Mouse (Mus musculus) heart, embryonic 11.5 days (tissue): ENCODE measurements at regions not wholly inside any gene's neighbourhood (a gene's known extent, or its start where the extent isn't known, plus 50 kb on each side); places are given as distances from the start of the nearest gene placed in this dataset.
"Not testable (repeated sequence)": the region's sequence is repeated elsewhere in the genome, so short reads cannot be mapped to it uniquely, and the experiment has no call there.

Experiments
- ATAC-seq: fragments of 200-750 bp; cut with Nextera tagmentation; replicated peaks from 2 replicates; pipeline ENCODE4 v1.8.0; 2017; ENCODE audit warnings: moderate library complexity; ENCODE audit not compliant: insufficient number of reproducible peaks, low FRiP score, low TSS enrichment
- H3K27ac ChIP-seq: fragments of 300-500 bp; sonication (generic); 2 replicates; pipeline ENCODE4 v1.5.1; 2014; ENCODE audit warnings: mild to moderate bottlenecking, low read depth, low read length
- H3K27me3 ChIP-seq: fragments of 300-500 bp; sonication (generic); 2 replicates; pipeline ENCODE4 v1.6.1; 2014; ENCODE audit warnings: mild to moderate bottlenecking, low read length, mixed read lengths; ENCODE audit not compliant: control insufficient read depth, insufficient read depth
- H3K36me3 ChIP-seq: fragments of 300-500 bp; sonication (generic); 2 replicates; pipeline ENCODE4 v1.6.1; 2014; ENCODE audit warnings: mild to moderate bottlenecking, low read length, moderate library complexity, mixed read lengths; ENCODE audit not compliant: control insufficient read depth, insufficient read depth
- H3K4me1 ChIP-seq: fragments of 300-500 bp; sonication (generic); 2 replicates; pipeline ENCODE4 v1.6.1; 2014; ENCODE audit warnings: low read length; ENCODE audit not compliant: control insufficient read depth, insufficient read depth
- H3K4me2 ChIP-seq: fragments of 300-500 bp; sonication (generic); 2 replicates; pipeline ENCODE4 v1.6.1; 2014; ENCODE audit warnings: mild to moderate bottlenecking, moderate library complexity
- H3K4me3 ChIP-seq: fragments of 300-500 bp; sonication (generic); 2 replicates; pipeline ENCODE4 v1.5.1; 2014; ENCODE audit warnings: low read depth, low read length
- H3K9ac ChIP-seq: fragments of 300-500 bp; sonication (generic); 2 replicates; pipeline ENCODE4 v1.6.1; 2014; ENCODE audit warnings: mild to moderate bottlenecking, low read depth, low read length, moderate library complexity
- H3K9me3 ChIP-seq: fragments of 300-500 bp; sonication (generic); replicated peaks from 2 replicates; pipeline ENCODE4 v1.6.1; 2016; ENCODE audit warnings: low read length; ENCODE audit not compliant: control insufficient read depth
- WGBS: fragments of 180-500 bp; shearing (Covaris S2); extraction: QIAGEN DNeasy Blood & Tissue Kit; methylation state at CpG from one replicate; pipeline ENCODE4 v1.1.7; 2014; ENCODE audit not compliant: insufficient replicate concordance; 5-methylcytosine and 5-hydroxymethylcytosine counted together

DNA sequence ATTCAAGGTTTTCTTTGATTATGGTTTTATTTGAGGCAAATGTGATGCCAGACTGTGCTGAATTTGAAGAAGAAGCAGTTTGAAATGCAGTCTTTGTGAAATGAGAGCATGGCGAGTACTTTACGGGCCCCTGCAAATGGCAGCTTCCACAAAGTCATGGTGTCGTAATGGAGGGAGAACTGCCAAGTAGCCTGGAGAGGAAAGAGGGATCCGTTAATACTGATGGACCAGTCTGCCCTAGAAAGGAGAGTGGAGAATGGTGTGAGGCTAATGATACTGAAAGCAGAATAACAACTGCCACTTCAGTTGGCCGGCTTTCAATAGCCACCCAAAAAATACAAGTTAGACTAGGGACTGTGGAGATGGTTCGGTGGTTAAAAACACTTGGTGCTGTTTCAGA lies 492.8 kb downstream of the Gm4340 start:
- H3K27ac ChIP-seq = no peak overlapping the region
- WGBS = 85% methylated on average over 6 of the region's 6 CpGs
- H3K36me3 ChIP-seq = no peaks in the 10 kb centered on the region
- no peak overlapping the region for H3K4me3 ChIP-seq
- H3K4me2 ChIP-seq = no peak overlapping the region
- no peaks in the 10 kb centered on the region for H3K4me1 ChIP-seq
- H3K9me3 ChIP-seq = no peaks in the 10 kb centered on the region
- H3K27me3 ChIP-seq = no peaks in the 10 kb centered on the region
- H3K9ac ChIP-seq = no peak overlapping the region
- ATAC-seq = no peak

DNA sequence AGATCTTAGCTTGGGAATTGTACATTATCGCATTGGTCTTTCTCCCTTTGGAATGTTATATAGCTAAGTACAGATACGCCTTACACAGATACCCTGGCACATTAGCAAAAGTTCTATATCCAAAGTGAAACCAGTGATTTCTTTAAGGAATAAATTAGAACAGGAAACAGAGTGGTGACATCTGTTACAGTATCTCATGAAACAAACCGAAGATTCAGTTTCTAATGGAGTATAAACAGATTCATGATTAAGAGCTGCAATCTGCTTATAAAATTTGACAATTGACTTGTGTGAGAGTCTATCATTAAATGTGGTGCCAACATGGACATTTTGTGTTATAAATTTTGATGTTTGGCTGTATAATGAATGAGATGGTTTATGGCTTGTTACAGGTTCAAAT lies 501.1 kb downstream of the Gm4340 start:
- no peak for ATAC-seq
- no peaks in the 10 kb centered on the region for H3K9me3 ChIP-seq
- WGBS = 80% methylated on average over 3 of the region's 3 CpGs
- H3K4me2 ChIP-seq = no peak overlapping the region
- H3K27me3 ChIP-seq = no peaks in the 10 kb centered on the region
- no peak overlapping the region for H3K27ac ChIP-seq
- no peaks in the 10 kb centered on the region for H3K36me3 ChIP-seq
- no peaks in the 10 kb centered on the region for H3K4me1 ChIP-seq
- H3K4me3 ChIP-seq = no peak overlapping the region
- no peak overlapping the region for H3K9ac ChIP-seq

DNA sequence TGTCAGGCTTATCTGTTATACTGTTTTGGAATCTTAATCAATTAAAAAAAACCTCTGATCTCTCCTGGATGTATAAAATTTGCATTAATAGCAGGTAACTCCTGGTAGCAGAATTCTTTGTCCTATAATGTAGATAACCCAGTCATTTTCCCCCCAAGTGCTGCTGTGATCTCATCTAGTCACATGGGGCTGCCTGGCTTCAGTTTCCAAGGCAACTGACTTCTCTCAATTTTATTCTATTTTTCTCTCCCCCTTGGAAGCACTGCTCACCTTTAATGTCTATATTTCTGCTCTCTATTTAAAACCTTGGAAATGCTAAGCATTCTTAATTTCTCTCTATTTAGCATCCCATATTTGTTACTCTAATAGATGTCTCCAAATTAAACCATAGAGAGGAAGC lies 515.1 kb downstream of the Gm4340 start:
- no peaks in the 10 kb centered on the region for H3K9me3 ChIP-seq
- no peak overlapping the region for H3K27ac ChIP-seq
- ATAC-seq = no peak
- H3K4me1 ChIP-seq = no peaks in the 10 kb centered on the region
- no peak overlapping the region for H3K4me3 ChIP-seq
- no peaks in the 10 kb centered on the region for H3K36me3 ChIP-seq
- H3K4me2 ChIP-seq = no peak overlapping the region
- no peak overlapping the region for H3K9ac ChIP-seq
- H3K27me3 ChIP-seq = no peaks in the 10 kb centered on the region

DNA sequence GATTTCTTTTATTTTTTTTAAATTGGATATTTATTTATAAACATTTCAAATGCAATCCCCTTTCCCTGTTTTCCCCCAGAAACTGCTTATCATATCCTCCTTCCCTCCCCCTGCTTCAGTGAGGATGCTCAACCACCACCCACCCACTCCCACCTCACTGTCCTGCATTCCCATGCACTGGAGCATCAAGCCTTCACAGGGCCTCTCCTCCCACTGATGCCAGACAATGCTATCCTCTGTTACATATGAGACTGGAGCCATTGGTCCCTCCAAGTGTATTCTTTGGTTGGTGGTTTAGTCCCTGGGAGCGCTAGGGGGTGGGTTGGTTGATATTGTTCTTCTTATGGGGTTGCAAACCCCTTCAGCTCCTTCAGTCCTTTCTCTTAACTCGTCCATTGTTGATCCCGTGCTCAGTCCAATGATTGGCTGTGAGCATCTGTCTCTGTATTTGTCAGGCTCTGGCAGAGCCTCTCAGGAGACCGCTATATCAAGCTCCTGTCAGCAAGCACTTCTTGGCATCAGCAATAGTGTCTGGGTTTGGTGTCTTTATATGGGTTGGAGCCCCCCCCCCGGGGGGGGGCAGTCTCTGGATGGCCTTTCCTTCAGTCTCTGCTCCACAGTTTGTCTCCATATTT lies 519.6 kb downstream of the Gm4340 start:
- 57% methylated on average over 5 of the region's 5 CpGs for WGBS
- H3K9ac ChIP-seq, H3K4me1 ChIP-seq, H3K27ac ChIP-seq, H3K36me3 ChIP-seq, H3K4me2 ChIP-seq, H3K9me3 ChIP-seq, H3K27me3 ChIP-seq, ATAC-seq, H3K4me3 ChIP-seq: not testable (repeated sequence)
